Mouse (Mus musculus) v-Abl transformed pro-B cells (cell line): Measurements from ENCODE around the gene Rfc5.
"Not testable (repeated sequence)": the region's sequence is repeated elsewhere in the genome, so short reads cannot be mapped to it uniquely, and the experiment has no call there.

ENCODE experiments used
- in situ Hi-C, 2 experiments: fragments of 400-800 bp; cut with MboI; formaldehyde crosslinking; loops; one replicate each; pipeline ENCODE4 v1.15.1; 2025; ENCODE audit not compliant: unreplicated experiment in 2 of 2

Gene Rfc5

DNA sequence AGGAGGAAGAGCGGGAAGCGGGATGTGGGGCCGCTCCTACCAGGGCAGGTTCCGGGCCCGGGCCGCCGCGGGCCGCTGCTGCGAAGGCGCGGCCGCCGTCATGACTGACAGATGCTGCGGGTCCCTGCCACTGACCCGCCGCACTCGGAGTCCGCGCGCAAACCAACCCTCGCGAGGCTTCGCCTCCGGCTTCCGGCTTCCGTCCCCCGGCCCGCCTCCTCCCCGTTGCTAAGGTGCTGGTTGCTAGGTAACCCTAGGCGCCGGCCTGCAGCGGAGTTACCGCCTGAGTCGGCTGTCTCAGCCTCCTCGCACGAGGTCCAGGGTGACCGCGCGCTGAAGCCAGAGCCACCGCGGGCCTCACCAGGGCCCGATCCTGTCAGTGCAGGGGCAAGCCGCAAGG is at the start of gene Rfc5:
Gene Rfc5, minus strand, starts transcription at position 171 of the 400 bp plus-strand sequence.
- in situ Hi-C loops, result loop anchor here (25.0 kb wide), 1 partner anchor 1727 kb away; no protein-coding TSS in a partner anchor

DNA sequence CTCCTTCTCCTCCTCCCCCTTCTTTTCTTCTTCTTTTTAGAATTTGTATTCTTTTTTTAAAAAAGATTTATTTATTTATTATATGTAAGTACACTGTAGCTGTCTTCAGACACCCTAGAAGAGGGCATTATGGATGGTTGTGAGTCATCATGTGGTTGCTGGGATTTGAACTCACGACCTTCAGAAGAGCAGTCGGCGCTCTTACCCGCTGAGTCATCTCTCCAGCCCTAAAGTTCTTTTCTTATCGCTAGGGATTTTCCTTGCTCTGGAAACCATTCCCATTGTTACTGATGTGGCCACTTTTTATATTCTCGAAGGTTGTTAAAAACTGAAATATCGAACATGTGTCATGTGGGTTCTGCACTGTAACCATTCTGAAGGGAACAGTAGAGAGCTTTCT is 44.7 kb upstream of the Rfc5 start:
- in situ Hi-C loops, result not testable (repeated sequence)

DNA sequence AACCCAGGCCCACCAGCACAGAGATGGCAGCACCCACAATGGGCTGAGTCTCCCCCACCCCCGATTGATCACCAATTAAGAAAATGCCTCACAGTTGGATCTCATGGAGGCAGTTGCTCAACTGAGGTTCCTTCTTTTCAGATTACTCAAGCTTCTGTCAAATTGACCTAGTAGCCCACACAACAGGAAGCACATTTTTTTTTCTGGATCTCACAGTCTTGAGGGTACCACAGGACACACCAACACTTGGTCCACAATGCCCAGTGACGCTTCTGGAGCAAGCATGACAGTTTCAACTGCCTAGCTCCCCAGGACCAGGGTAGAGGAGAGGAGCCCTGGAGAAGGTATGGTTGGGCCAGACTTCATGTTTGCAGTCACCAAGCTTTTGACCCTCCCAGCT is 28.6 kb upstream of the Rfc5 start:
- in situ Hi-C loops, result no loop called here

DNA sequence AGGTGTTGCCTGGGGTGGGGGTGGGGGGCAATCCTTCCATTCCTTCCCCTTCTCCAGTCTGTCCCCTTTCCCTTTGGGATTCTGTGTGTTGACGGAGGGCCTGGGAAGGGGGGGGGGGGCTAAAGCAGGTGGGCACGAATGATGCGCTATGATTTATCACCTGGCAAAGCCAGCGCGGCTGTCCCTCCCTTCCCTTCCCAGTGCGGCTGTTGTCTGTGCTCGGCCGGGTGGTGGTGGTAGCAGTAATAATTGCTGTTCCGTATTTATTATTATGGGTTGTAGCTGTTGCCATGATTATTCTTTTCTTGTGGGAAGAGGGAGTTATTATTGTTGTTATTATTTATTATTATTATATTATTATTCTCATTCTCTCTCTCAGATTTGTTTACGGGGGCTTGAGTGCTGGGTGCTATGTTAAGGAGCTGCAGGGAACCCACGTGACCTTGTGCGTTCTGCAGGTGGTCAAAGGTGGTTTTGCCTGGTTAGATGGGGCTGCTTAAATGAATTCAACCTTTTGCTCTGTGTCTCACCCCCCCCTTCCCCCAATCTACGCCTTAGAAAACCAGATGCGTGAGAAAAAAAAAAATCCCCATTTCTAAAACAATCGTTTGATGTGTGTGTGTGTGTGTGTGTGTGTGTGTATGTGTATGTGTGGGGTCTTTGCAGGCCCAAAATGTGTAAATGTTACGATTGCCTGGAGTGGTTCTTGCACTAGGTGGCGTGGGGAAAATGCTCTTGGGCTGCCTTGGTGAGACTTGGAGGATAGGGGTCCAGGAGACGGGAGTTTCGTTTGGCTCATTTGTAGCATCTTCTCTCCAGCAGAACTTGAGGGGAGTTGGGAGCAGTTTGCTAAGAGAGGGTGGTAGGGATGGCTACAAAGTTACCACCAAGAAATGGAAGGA is 26.4 kb upstream of the Rfc5 start:
- in situ Hi-C loops, result no loop called here

DNA sequence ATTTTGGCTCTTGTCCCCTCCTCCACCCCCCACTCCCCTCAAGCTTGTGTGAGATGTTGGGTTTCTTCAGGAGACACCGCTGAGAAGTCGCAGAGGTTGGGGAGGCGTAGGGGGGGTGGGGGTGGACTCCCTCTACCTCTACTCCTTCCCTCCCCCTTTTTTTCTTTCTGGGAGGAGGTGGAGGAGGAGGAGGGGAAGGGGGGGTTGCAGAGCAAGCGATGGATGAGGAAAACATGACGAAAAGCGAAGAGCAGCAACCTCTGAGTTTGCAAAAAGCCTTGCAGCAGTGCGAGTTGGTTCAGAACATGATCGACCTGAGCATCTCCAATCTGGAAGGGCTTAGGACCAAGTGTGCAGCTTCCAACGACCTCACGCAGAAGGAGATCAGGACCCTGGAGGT is 25.8 kb upstream of the Rfc5 start:
- in situ Hi-C loops, result no loop called here

DNA sequence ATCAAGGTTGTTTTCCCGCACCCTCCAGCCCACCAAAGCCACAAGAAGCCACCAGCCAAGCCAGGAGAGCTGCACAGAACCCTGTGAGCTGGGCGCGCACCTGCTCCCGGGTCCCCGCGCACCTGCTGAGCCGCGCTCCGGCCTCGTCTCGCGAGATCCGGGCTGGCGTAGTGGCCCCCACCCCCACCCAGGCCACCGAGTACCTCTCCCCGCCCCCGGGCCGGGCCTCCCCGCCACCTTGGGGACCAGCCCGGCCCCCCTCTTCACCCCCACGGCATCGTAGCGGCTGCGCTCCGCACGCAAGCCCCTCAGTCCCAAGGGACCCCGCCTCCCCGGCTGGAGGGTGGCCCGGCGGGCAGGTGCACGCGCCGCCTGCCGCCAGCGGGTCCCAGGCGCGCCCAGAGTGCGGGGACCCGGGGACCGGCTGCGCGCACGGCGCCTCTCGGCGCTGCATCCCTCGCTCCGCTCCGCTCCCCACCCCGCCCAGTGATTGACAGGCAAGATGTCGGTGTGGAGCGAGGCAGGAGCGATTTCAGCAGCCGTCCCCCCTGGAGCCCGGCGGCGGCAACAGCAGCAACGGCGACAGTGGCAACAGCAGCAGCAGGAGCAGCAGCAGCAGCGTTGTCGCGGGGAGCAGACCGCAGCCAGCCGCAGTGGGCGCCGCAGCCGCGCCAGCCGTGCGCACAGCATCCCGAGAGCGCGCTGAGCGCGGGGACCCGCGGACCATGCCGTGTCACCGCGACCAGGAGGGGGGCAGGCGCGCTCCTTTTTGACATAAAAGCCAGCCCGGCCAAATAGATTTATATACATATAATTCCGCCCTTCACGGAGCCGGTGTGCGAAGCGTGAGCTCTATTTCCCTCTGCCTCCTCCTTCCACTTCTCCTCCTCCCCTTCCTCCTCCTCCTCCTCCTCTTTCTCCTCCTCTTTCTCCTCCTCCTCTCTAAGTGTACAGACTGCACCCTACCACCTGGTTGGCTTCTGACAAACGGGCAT is 25.0 kb upstream of the Rfc5 start, which contains the start of gene Ksr2:
Gene Ksr2, plus strand, starts transcription at position 494 of the 995 bp plus-strand sequence.
- in situ Hi-C loops, result no loop called here

DNA sequence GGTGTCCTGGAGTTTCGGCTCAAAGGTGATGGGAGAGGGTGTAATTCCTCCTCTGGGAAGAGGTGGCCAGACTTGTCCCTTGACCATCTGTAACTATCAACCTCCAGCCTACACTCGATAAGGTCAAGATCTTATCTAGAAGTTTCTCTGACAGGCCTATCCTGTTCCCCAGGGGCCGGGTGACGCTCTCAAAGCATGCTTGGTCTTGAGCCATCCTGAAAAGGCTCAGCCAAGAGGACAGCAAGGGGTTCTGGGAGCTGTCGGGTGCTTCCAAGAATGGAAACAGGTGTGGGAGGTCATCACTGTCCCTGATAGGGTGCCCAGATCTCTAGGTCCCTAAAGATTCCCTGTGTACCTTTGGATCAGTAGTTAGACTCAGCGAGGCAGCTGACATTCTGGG is 20.5 kb upstream of the Rfc5 start:
- in situ Hi-C loops, result loop anchor here (5.0 to 10.0 kb wide), 3 partner anchors 102 to 295 kb away; partner anchors contain the start of gene Suds3 (in 2 of the 2)

DNA sequence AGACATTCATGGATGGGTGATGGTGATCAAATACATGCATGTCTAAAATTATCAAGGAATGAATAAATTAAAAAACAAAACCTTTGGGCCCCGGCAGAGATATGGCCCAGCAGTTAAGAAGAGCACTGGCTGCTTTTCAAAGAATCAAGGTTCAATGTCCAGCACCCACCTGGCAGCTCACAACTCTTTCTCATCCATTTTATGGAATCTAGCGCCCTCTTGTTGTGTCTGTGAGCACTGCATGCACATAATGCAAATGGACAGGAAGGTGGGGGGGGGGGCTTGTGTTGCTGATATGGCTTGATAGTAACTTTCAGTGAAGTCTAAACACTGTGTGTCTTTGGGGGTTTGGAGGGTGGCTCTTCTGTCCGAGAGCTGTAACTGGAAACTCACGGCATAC is 19.4 kb upstream of the Rfc5 start:
- in situ Hi-C loops, result loop anchor here (5.0 to 10.0 kb wide), 3 partner anchors 101 to 293 kb away; partner anchors contain the start of gene Suds3 (in 2 of the 2)

DNA sequence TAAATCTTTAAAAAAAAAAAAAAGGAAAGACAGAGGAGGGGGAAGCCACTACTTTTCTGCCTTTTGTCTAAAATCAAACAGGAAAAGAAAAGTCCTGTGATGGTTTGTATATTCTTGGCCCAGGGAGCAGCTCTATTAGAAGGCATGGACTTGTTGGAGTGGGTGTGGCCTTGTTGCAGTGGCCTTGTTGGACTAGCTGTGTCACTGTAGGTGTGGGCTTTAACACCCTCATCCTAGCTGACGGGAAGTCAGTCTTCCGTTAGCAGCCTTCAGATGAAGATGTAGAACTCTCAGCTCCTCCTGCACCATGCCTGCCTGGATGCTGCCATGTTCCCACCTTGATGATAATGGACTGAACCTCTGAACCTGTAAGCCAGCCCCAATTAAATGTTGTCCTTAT is 15.8 kb upstream of the Rfc5 start:
- in situ Hi-C loops, result loop anchor here (5.0 to 10.0 kb wide), 3 partner anchors 97 to 290 kb away; partner anchors contain the start of gene Suds3 (in 2 of the 2)

DNA sequence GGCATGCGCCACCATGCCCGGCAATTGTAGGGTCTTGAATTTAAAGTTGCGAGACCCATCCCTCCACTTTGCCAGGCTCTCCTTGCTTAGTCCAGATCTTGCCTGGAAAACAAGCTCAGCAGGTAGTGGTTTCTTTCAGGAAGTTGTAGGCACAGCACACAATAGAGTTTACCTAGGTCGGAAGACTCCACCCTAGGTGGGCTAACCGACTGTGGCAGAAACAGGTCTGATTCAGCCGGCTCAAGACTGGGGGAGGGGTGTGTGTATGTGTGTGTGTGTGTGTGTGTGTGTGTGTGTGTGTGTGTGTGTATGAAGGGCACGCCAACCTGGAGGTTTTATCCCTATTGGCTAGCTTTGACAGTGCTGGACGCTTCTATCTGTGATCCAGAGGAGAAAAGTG is 14.8 kb upstream of the Rfc5 start:
- in situ Hi-C loops, result loop anchor here in 1 of 2 experiments (10.0 kb wide), 1 partner anchor 289 kb away; the partner anchor contains the start of gene Suds3

DNA sequence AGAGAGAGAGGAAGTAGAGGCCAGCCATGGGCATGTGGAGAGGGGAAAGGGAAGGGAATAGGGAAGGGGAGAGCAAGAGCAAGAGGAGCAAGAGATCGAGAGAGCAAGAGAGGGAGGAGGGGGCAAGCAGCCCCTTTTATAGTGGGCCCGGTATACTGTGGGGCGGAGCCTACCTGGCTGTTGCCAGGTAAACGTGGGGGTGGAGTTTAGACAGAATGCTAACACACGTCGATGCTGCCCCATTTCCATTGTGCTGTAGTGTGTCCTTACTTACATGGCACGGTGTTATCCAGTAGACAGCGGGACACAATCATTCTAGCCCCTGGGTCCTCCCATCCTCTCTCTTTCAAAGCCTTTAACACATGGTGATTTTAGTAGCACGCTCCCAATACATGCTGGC is 10.4 kb upstream of the Rfc5 start:
- in situ Hi-C loops, result loop anchor here (10.0 to 25.0 kb wide), 2 partner anchors 1374 to 1737 kb away; partner anchors contain the start of gene Prkab1 (in 1 of the 2)

DNA sequence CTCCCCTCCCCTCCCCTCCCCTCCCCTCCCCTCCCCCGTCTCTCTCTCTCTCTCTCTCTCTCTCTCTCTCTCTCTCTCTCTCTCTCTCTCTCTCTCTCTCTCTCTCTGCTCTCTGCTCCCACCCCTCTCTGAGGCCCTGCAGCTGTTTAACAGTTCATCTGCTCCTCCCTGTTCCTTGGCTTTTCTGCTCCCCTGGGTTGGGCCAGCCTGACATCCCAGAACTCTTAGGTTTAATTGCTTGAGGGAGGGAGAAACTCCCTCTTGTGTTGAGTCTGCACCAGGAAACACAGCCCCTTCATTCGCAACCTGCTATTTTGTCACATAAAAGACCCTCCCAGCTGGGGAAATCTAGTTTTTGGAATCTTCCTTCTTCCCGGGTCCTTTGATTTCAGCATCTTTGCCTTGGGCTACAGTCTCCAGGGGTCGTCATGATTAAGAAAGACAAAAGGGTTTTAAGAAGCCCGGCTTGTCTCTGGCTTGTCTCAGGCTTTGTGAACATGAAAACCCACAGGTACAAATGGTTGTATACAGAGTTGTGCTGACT is 9.2 kb upstream of the Rfc5 start:
- in situ Hi-C loops, result loop anchor here (10.0 to 25.0 kb wide), 2 partner anchors 1373 to 1736 kb away; partner anchors contain the start of gene Prkab1 (in 1 of the 2)

DNA sequence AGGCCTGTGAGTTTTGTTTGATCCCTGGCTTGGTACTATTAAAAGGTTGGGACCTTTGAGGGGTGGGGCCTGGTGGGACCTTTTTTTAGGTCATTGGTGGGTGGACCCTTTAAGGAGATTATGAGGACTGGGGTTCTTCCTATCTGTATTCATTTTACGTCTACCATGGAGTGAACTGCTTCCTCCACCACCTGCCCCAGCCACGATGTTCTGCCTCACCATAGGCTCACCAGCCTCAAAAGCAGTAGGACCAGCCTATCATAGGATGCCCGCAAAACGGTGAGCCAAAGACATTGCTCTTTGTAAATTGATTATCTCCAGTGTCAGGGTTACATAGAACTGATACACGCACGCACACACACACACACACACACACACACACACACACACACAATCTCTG is 8.5 kb upstream of the Rfc5 start:
- in situ Hi-C loops, result loop anchor here (10.0 to 25.0 kb wide), 2 partner anchors 1373 to 1735 kb away; partner anchors contain the start of gene Prkab1 (in 1 of the 2)

DNA sequence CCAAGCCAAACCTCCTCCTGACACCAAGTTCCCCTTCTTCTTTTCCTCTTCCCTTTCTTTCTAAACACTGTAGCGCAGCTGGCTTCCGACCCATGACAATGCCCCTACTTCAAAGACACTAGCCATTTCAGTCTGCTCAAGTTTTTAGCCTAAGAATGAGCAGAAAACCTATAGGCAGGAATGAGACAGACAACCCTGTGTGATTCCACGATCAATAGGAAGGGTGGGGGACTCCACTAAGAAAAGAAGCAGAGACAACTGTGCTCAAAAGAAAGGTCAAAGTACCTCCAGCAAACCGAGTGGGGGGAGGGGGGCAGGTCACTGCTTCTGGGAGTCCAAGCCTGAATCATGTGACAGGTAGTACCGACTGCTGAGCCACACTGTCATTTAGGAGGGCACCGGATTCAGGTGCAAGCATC is 7.8 kb upstream of the Rfc5 start:
- in situ Hi-C loops, result loop anchor here (10.0 to 25.0 kb wide), 2 partner anchors 1372 to 1734 kb away; partner anchors contain the start of gene Prkab1 (in 1 of the 2)

DNA sequence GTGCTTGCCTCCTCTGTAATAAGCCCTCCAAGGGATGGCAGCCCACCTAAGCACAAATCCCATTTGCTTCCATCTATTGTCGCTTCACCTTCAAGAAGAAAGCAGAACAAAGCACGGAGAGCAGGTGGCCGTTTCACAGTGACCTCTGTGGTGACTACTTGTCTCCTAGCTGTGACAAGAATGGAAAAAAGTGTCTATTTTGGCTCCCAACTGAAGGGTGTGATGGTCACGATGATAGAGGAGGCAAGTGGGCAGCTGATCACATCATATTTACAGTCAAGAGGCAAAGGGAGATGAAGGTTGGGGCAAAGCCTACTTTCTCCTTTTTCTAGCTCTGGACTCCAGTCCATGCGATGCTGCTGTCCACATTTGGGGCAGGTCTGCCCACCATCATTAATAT is 7.0 kb upstream of the Rfc5 start:
- in situ Hi-C loops, result loop anchor here (10.0 to 25.0 kb wide), 2 partner anchors 1371 to 1734 kb away; partner anchors contain the start of gene Prkab1 (in 1 of the 2)

DNA sequence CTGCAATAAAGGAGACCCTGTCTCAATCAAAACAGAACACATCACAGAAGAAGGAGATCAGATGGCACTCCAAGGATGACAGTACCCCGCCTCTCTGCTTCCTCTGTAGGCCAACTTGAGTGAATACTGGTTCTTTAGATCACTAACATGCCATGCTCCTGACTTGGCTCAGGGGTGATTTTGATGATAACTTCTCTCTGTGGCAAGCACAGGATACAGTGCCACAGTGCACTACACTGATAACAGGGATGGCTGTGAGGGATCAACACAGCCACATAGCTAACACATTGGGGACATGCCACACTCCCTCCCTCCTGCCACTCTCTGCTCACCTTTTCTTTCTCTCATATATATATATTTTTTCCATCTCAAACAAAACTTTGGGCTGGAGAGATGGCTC is 2.0 kb upstream of the Rfc5 start:
- in situ Hi-C loops, result loop anchor here (10.0 to 25.0 kb wide), 2 partner anchors 1366 to 1729 kb away; partner anchors contain the start of gene Prkab1 (in 1 of the 2)

DNA sequence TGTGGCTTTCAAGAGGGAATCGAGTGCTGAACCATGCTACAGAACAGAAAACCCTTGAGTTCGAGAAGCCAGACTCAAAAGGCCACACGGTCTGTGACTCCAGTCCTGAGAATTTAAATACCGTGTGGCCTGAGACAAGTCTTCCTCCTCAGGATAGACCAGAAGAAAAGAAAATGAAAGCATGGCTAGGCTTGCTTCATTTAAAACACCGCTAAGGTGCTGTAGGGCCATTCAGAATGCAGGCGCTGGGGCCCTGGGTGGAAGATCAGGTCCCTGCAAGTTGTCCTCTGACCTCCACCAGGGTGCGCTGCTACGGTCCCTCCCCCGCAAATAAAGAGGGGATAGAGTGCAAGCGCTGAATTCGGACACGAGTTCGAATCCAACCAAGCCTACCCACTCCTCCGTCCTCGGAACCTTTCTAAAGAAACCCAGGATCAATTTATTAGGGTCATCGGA is 523 bp downstream of the Rfc5 start:
- in situ Hi-C loops, result loop anchor here (25.0 kb wide), 1 partner anchor 1726 kb away; no protein-coding TSS in a partner anchor

DNA sequence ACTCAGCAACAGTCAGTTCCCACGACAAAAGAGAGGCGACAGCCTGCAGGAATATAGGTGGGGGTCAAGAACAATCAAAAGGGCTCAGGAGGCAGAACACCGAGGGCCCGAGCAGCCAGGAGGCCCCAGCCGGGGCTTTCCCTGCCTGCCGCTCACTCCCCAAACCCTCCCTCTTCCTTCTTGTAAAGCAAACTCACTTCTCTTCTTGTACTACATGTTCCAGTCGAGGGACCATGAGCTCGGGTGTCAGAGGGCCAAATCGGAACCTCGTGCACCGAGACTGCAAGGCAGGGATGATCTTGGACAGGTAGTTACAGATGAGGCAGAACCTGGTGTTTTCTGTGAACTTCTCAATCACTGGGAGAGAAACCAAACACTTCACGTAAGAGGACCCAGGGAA is 5.6 kb downstream of the Rfc5 start:
- in situ Hi-C loops, result loop anchor here (25.0 kb wide), 1 partner anchor 1721 kb away; no protein-coding TSS in a partner anchor

DNA sequence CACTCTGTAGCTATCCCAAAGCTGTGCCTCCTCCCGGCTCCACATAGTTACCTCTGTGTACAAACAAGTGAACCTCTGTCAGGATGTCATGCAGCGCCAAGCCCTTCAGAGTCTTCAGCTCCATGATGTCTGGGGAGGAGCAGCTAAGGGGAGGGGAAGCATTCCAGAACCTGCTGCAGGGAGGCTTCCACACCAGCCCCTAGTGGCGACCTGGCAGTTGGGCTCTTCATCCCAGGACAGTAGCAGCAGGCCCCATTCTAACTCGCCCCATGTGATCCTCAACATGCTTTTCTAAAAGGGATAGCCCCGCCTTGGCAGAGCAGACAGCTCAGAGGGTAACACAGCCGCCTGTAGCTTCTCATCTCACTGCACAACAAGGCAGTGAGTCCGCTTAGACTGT is 7.1 kb downstream of the Rfc5 start:
- in situ Hi-C loops, result loop anchor here (25.0 kb wide), 1 partner anchor 1719 kb away; no protein-coding TSS in a partner anchor
